Mouse (Mus musculus): ENCODE results near the gene Gcm1. TPM values are rescaled to one million over a fixed set of nuclear protein-coding genes. Genes with fewer than 3 reads are reported as not detected.

Gene Gcm1
- 0.04 TPM in 1 of 2 replicates, not detected in the other for polyA plus RNA-seq (2012; rRNA removed)

GRCm38 (mm10) chr9:78051677-78052076 is at the start of gene Gcm1:
Gene Gcm1 (plus strand): TSS chr9:78051924.

DNA sequence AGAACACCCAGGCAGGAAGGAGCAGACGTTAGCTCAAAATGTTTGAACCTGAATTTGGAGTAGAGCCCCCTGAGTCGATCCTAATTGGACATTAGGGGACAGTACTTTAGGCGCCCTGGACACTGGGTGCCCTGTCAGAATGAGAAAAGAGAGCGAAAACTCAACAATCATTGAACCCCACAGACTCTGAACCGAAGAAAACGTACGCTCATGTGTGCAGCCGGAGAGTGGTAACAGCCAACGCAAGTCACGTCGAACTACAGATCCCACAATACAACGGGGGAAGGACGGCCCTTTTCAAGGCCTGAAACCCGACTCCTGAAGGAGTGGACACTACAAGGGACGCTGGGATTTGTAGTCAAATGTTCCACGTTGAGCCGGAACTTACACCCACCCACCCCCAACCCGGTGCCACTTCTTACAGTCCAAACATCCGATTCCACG is 57.1 kb downstream of the Gcm1 start, which contains the start of the genes Fbxo9 and Ick:
TSS of gene Fbxo9 (minus strand) at position 270 of the 444 bp plus-strand sequence.
TSS of gene Ick (plus strand) at position 397 of the 444 bp plus-strand sequence.

Other genes with a start within 250 kb of the Gcm1 start
- 21.1 and 38.3 TPM in 2 replicates for gene Elovl5, start 134.6 kb upstream of the Gcm1 start, polyA plus RNA-seq (2012; rRNA removed)
- gene Fbxo9, start 57.1 kb downstream of the Gcm1 start, polyA plus RNA-seq (2012; rRNA removed) = 48.5 and 53.3 TPM in 2 replicates
- gene Ick, start 57.3 kb downstream of the Gcm1 start, polyA plus RNA-seq (2012; rRNA removed) = 5.8 and 6.2 TPM in 2 replicates
- gene Gsta4, start 130.8 kb downstream of the Gcm1 start, polyA plus RNA-seq (2012; rRNA removed) = 17.7 and 18.5 TPM in 2 replicates
- gene Gsta1, start 178.7 kb downstream of the Gcm1 start, polyA plus RNA-seq (2012; rRNA removed) = not detected in 2 replicates
- gene Gm3776, start 205.2 kb downstream of the Gcm1 start, polyA plus RNA-seq (2012; rRNA removed) = 0.11 TPM in 1 of 2 replicates, not detected in the other
- 0.06 TPM in 1 of 2 replicates, not detected in the other for gene Gm10639, start 238.0 kb downstream of the Gcm1 start, polyA plus RNA-seq (2012; rRNA removed)